Mouse (Mus musculus): Measurements from ENCODE around the gene Ssh2. TPM values are rescaled to one million over a fixed set of nuclear protein-coding genes. Genes with fewer than 3 reads are reported as not detected.

Ssh2 gene
- polyA plus RNA-seq, 1 experiment from 2014 or later: 14.3 TPM

GRCm38 (mm10) chr11:77428446-77428845, 212.4 kb downstream of the Ssh2 start:
- Histone ChIP-seq H3K9ac (no peak overlapping the region), H3K27me3 (replicated peaks) (no peaks in the 10 kb centered on the region)

DNA sequence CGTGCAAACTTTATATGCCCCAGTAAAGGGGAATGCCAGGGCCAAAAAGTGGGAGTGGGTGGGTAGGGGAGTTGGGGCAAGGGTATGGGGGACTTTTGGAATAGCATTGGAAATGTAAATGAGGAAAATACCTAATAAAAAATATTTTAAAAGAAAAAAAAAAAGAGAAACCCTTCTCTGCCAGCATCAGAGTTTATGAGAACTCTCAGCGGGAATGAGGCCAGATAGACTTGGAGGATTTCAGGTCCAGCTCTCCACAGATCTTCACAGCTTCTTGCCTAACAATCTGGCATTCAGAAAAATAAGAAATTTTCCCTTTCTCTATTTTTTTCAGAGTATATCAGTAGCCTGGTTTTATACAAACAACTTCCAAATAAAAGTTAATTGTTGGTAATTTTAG, 220.9 kb downstream of the Ssh2 start:
- peaks cover 26% of the 10 kb centered on the region for H3K36me3 ChIP-seq
- H3K9me3 ChIP-seq: no peaks in the 10 kb centered on the region
- H3K4me1 ChIP-seq: no peaks in the 10 kb centered on the region
- H3K27me3 ChIP-seq (replicated peaks): no peaks in the 10 kb centered on the region
- H3K4me2 ChIP-seq (replicated peaks): no peak overlapping the region
- no peak for ATAC-seq (ENCODE audit: low FRiP score, low read depth)
- no peak overlapping the region for H3K4me3 ChIP-seq
- H3K27ac ChIP-seq: no peak overlapping the region
- H3K9ac ChIP-seq: no peak overlapping the region
- WGBS: 90% methylated on average over 2 of the region's 2 CpGs

More at GRCm38 (mm10) chr11:77428446-77428845, 212.4 kb downstream of the Ssh2 start:
- no peaks in the 10 kb centered on the region for H3K9me3 ChIP-seq
- peaks cover 6% of the 10 kb centered on the region; the same call in 1 of the 2 replicates for H3K36me3 ChIP-seq
- H3K4me2 ChIP-seq (replicated peaks): no peak overlapping the region
- no peak overlapping the region for H3K4me3 ChIP-seq
- WGBS: 91% methylated on average over 1 of the region's 1 CpGs
- H3K27ac ChIP-seq: no peak overlapping the region
- no peak for ATAC-seq (ENCODE audit: low FRiP score, low read depth)
- no peaks in the 10 kb centered on the region for H3K4me1 ChIP-seq

GRCm38 (mm10) chr11:77440081-77440480, 224.0 kb downstream of the Ssh2 start:
- Histone ChIP-seq H3K4me1 (no peaks in the 10 kb centered on the region), H3K9ac (no peak overlapping the region), H3K4me2 (replicated peaks) (no peak overlapping the region), H3K27me3 (replicated peaks) (no peaks in the 10 kb centered on the region), H3K36me3 (peaks cover 34% of the 10 kb centered on the region), H3K9me3 (no peaks in the 10 kb centered on the region), H3K27ac (no peak overlapping the region), H3K4me3 (no peak overlapping the region)
- 92% methylated on average over 9 of the region's 9 CpGs for WGBS
- ATAC-seq (ENCODE audit: low FRiP score, low read depth): no peak

DNA sequence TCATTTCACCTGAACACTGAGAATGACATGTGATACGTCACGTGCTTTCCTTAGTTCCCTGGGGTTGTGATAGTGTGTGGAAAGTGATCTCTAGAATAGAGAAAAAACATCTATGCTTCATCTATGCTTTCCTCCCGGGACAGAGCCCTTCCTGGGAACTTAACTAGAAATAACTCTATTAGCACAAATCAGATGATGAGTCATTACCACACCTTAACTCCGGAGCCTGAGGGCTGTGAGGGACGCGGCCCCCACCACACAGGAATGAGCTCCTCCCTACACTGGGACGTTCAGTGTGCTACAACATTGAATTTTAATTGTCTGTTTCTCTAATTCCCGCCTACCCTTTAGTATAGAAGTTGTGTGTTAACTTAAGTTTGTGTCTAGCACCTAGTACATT, 224.9 kb downstream of the Ssh2 start:
- ATAC-seq (ENCODE audit: low FRiP score, low read depth): no peak
- whole genome bisulfite sequencing: 88% methylated on average over 8 of the region's 8 CpGs
- H3K9ac ChIP-seq: no peak overlapping the region
- H3K4me1 ChIP-seq: no peaks in the 10 kb centered on the region
- no peak overlapping the region for H3K4me2 ChIP-seq (replicated peaks)
- peaks cover 34% of the 10 kb centered on the region for H3K36me3 ChIP-seq
- H3K27ac ChIP-seq: no peak overlapping the region
- no peak overlapping the region for H3K4me3 ChIP-seq
- H3K9me3 ChIP-seq: no peaks in the 10 kb centered on the region
- no peaks in the 10 kb centered on the region for H3K27me3 ChIP-seq (replicated peaks)

- H3K4me3 ChIP-seq: no peak overlapping the region
- peaks cover 33% of the 10 kb centered on the region for H3K36me3 ChIP-seq
- H3K27ac ChIP-seq: no peak overlapping the region
- no peaks in the 10 kb centered on the region for H3K9me3 ChIP-seq
- 75% methylated on average over 7 of the region's 7 CpGs for WGBS
- no peak overlapping the region for H3K4me2 ChIP-seq (replicated peaks)
- ATAC-seq (ENCODE audit: low FRiP score, low read depth): no peak
- H3K4me1 ChIP-seq: no peaks in the 10 kb centered on the region
- no peaks in the 10 kb centered on the region for H3K27me3 ChIP-seq (replicated peaks)
- H3K9ac ChIP-seq: no peak overlapping the region
Observed at GRCm38 (mm10) chr11:77442186-77443170, 226.4 kb downstream of the Ssh2 start.

DNA sequence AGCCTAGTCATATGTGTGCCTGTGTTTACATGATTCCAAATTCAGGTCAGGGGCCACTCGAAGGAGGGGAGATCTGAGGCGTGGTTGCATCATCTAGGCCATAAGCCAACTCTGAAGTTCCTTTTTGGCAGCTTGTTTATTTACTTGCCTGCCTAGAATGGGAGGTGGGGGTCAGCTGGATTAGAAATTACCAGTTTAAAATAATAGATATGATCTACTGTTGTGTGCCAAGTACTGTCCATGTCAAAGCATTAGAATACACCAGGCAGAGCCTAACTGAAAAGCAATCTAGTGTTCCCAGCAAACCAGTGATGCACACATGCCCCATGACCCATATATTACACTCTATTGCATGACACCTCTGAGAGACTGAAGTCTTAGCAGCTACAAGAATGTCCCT, 228.9 kb downstream of the Ssh2 start:
- no peak overlapping the region for H3K4me2 ChIP-seq (replicated peaks)
- H3K27me3 ChIP-seq (replicated peaks): no peaks in the 10 kb centered on the region
- WGBS: 86% methylated on average over 2 of the region's 2 CpGs
- no peaks in the 10 kb centered on the region for H3K9me3 ChIP-seq
- H3K4me1 ChIP-seq: no peaks in the 10 kb centered on the region
- ATAC-seq (ENCODE audit: low FRiP score, low read depth): no peak
- no peak overlapping the region for H3K4me3 ChIP-seq
- H3K36me3 ChIP-seq: peaks cover 27% of the 10 kb centered on the region
- H3K9ac ChIP-seq: no peak overlapping the region
- H3K27ac ChIP-seq: no peak overlapping the region

DNA sequence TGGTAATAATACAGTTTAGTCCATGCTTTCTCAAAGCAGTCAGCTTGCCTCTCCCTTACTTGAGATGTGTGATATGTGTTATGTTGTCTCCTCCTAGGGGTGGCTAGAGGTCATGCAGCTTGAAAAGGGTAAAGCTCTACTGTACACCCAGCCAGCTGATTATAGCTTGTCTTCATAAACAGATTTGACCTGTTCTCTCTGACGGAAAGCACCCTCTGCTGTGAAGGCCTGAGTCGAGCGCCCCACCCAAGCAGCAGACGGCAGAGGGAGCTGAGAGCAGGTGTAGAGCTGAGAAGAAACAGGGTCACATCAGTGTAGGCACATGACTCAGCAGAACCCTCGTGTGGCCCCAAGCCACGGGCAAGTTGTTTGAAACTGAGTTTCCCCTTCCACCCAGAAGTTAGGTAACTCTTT, 230.5 kb downstream of the Ssh2 start:
- no peaks in the 10 kb centered on the region for H3K9me3 ChIP-seq
- no peaks in the 10 kb centered on the region for H3K27me3 ChIP-seq (replicated peaks)
- H3K4me2 ChIP-seq (replicated peaks): no peak overlapping the region
- no peaks in the 10 kb centered on the region for H3K4me1 ChIP-seq
- WGBS: 62% methylated on average over 6 of the region's 6 CpGs
- no peak overlapping the region for H3K4me3 ChIP-seq
- no peak overlapping the region for H3K9ac ChIP-seq
- H3K36me3 ChIP-seq: peaks cover 21% of the 10 kb centered on the region
- H3K27ac ChIP-seq: no peak overlapping the region
- ATAC-seq (ENCODE audit: low FRiP score, low read depth): no peak

DNA sequence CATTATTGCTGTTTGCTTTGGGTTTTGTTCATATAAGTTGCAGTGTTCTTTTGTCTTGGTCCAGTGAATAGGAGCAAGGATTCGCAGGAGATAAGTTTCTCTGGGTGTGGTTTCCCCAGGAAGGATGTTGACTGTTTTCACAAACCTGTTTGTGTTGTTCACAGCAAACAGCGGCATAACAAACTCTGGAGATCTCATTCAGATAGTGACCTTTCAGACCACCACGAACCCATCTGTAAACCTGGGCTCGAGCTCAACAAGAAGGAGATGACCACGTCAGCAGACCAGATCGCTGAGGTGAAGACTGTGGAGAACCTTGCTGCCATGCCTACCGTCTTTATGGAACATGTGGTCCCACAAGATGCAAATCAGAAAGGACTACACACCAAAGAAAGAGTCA, 233.1 kb downstream of the Ssh2 start:
- H3K9ac ChIP-seq: no peak overlapping the region
- H3K36me3 ChIP-seq: peaks cover 19% of the 10 kb centered on the region
- H3K4me3 ChIP-seq: no peak overlapping the region
- H3K4me1 ChIP-seq: no peaks in the 10 kb centered on the region
- WGBS: 93% methylated on average over 7 of the region's 7 CpGs
- H3K27ac ChIP-seq: no peak overlapping the region
- H3K4me2 ChIP-seq (replicated peaks): no peak overlapping the region
- H3K9me3 ChIP-seq: no peaks in the 10 kb centered on the region
- no peak for ATAC-seq (ENCODE audit: low FRiP score, low read depth)
- H3K27me3 ChIP-seq (replicated peaks): no peaks in the 10 kb centered on the region

DNA sequence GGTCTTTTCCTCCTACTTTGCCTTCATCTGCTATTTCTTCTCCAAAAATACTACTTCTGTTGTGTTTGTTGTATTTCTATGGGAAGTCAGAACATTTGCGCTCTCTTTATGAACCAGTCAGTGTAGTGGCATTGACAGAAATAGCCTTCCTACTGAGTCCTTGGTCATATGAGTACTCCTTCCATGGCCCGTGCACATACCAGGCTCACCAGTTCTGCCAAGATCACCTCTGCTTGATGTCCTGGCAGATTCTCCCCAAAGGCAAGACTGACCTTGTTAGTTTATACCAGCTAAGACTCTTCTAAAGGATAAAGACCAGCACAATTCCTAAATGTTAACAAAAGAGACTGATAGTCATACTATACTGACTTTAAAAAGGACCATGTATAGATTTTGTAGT, 235.6 kb downstream of the Ssh2 start:
- Histone ChIP-seq H3K27me3 (replicated peaks) (no peaks in the 10 kb centered on the region), H3K9me3 (no peaks in the 10 kb centered on the region), H3K9ac (no peak overlapping the region), H3K4me3 (no peak overlapping the region), H3K4me1 (no peaks in the 10 kb centered on the region), H3K36me3 (peaks cover 22% of the 10 kb centered on the region), H3K4me2 (replicated peaks) (no peak overlapping the region), H3K27ac (no peak overlapping the region)
- no peak for ATAC-seq (ENCODE audit: low FRiP score, low read depth)
- WGBS: 92% methylated on average over 2 of the region's 2 CpGs

- Histone ChIP-seq H3K36me3 (peaks cover 25% of the 10 kb centered on the region), H3K9ac (no peak overlapping the region), H3K4me2 (replicated peaks) (no peak overlapping the region), H3K9me3 (no peaks in the 10 kb centered on the region), H3K4me1 (no peaks in the 10 kb centered on the region), H3K27me3 (replicated peaks) (no peaks in the 10 kb centered on the region; the same call in 1 of the 2 replicates), H3K27ac (no peak overlapping the region), H3K4me3 (no peak overlapping the region)
- no peak for ATAC-seq (ENCODE audit: low FRiP score, low read depth)
- 93% methylated on average over 2 of the region's 2 CpGs for WGBS
Observed at GRCm38 (mm10) chr11:77453388-77453787, 237.3 kb downstream of the Ssh2 start.

GRCm38 (mm10) chr11:77455770-77456510, 239.9 kb downstream of the Ssh2 start:
- H3K9me3 ChIP-seq: no peaks in the 10 kb centered on the region
- no peak overlapping the region for H3K4me3 ChIP-seq
- peaks cover 12% of the 10 kb centered on the region; the same call in 1 of the 2 replicates for H3K27me3 ChIP-seq (replicated peaks)
- peaks cover 16% of the 10 kb centered on the region for H3K36me3 ChIP-seq
- H3K27ac ChIP-seq: no peak overlapping the region
- 87% methylated on average over 9 of the region's 9 CpGs for WGBS
- no peaks in the 10 kb centered on the region for H3K4me1 ChIP-seq
- no peak for ATAC-seq (ENCODE audit: low FRiP score, low read depth)
- no peak overlapping the region for H3K4me2 ChIP-seq (replicated peaks)
- no peak overlapping the region for H3K9ac ChIP-seq

DNA sequence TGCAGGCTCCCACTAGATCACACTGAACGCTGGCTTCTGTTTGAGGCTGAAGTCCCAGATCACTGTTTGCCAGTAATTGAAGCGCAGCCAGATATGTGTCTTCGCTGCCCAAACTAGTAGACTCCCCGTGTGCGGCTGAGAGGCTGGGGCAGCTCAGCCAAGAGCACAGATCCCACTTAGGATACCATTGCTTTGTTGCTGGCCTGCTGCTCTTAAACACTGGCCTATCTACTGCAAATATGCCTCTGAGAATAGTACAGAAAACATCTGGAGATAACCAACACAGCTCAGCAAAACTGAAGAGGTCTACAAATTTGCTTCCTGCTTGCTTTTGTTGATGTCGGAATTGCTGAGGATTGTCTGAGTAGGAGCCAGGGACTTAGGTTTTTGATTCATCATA, 240.8 kb downstream of the Ssh2 start:
- no peak for ATAC-seq (ENCODE audit: low FRiP score, low read depth)

More for the DNA sequence above, 240.8 kb downstream of the Ssh2 start:
- peaks cover 16% of the 10 kb centered on the region for H3K36me3 ChIP-seq
- H3K9ac ChIP-seq: no peak overlapping the region
- H3K27me3 ChIP-seq (replicated peaks): peaks cover 21% of the 10 kb centered on the region
- H3K9me3 ChIP-seq: no peaks in the 10 kb centered on the region
- H3K4me3 ChIP-seq: no peak overlapping the region
- H3K4me2 ChIP-seq (replicated peaks): no peak overlapping the region
- H3K27ac ChIP-seq: no peak overlapping the region
- 88% methylated on average over 6 of the region's 6 CpGs for WGBS
- peaks cover 2% of the 10 kb centered on the region for H3K4me1 ChIP-seq
